Mouse (Mus musculus): ENCODE data around the gene Dnaic2.

GRCm38 (mm10) chr11:114801906-114802305 is 74.7 kb downstream of the Dnaic2 start:
- TF ChIP-seq POLR2A (IDR thresholded peaks at IDR 0.05; ENCODE audit: borderline replicate concordance, control insufficient read depth, low read depth, low read length), result no peak
- TF ChIP-seq CTCF (IDR thresholded peaks at IDR 0.05; ENCODE audit: control insufficient read depth, insufficient read depth, low read length), result no peak

All from bone marrow, adult 2 months (tissue).